Mouse (Mus musculus) liver, postnatal 0 days (tissue): ENCODE data around the gene Cd164l2. TPM values are rescaled to one million over a fixed set of nuclear protein-coding genes. Genes with fewer than 3 reads are reported as not detected.

Experiments used
- ATAC-seq: fragments of 200-750 bp; cut with Nextera tagmentation; 2 replicates; pipeline ENCODE4 v1.8.0; 2017; ENCODE audit warnings: mild to moderate bottlenecking, moderate library complexity
- DNase-seq: peaks from one replicate; pipeline ENCODE4 v3.0.0-alpha.2; 2016
- H3K27ac ChIP-seq: fragments of 300-500 bp; sonication (generic); 2 replicates; pipeline ENCODE4 v1.5.1; 2014; ENCODE audit warnings: antibody characterized with exemption, moderate library complexity, mild to moderate bottlenecking, low read depth
- H3K27me3 ChIP-seq: fragments of 300-500 bp; sonication (generic); 2 replicates; pipeline ENCODE4 v1.6.1; 2014; ENCODE audit warnings: low read length, control low read depth, mixed read lengths; ENCODE audit not compliant: insufficient read depth
- H3K36me3 ChIP-seq: fragments of 300-500 bp; sonication (generic); replicated peaks from 2 replicates; pipeline ENCODE4 v1.6.1; 2014; ENCODE audit warnings: mild to moderate bottlenecking, control low read depth, low read length, moderate library complexity, mixed read lengths; ENCODE audit not compliant: insufficient read depth
- H3K4me1 ChIP-seq: fragments of 300-500 bp; sonication (generic); 2 replicates; pipeline ENCODE4 v1.6.1; 2014; ENCODE audit warnings: antibody characterized with exemption, mild to moderate bottlenecking, control low read depth; ENCODE audit not compliant: insufficient read depth
- H3K4me2 ChIP-seq: fragments of 300-500 bp; sonication (generic); 2 replicates; pipeline ENCODE4 v1.6.1; 2014; ENCODE audit warnings: low read depth, mild to moderate bottlenecking, low read length, moderate library complexity, mixed read lengths
- H3K4me3 ChIP-seq: fragments of 300-500 bp; sonication (generic); 2 replicates; pipeline ENCODE4 v1.5.1; 2014; ENCODE audit warnings: low read depth, low read length
- H3K9ac ChIP-seq: fragments of 300-500 bp; sonication (generic); replicated peaks from 2 replicates; pipeline ENCODE4 v1.6.1; 2014; ENCODE audit warnings: mild to moderate bottlenecking, moderate library complexity
- H3K9me3 ChIP-seq: fragments of 300-500 bp; sonication (generic); 2 replicates; pipeline ENCODE4 v1.6.1; 2016; ENCODE audit warnings: mild to moderate bottlenecking, control low read depth, low read length, mixed read lengths
- CTCF ChIP-seq: sonication (generic); IDR thresholded peaks from 2 replicates; pipeline ENCODE4 v1.5.1; 2016; ENCODE audit warnings: antibody characterized with exemption, low read depth
- EP300 ChIP-seq: IDR thresholded peaks from 2 replicates; pipeline ENCODE4 v1.6.1; 2016; ENCODE audit warnings: antibody characterized with exemption, low read depth, mild to moderate bottlenecking
- WGBS: fragments of 180-500 bp; shearing (Covaris S2); extraction: QIAGEN DNeasy Blood & Tissue Kit; methylation state at CpG from one replicate; pipeline ENCODE4 v1.1.7; 2014; ENCODE audit not compliant: insufficient replicate concordance; 5-methylcytosine and 5-hydroxymethylcytosine counted together
- polyA plus RNA-seq: library from polyadenylated mRNA; unstranded; fragments of >200 nt; fragmentation: Nextera tagmentation; extraction: Ambion mirVana; gene quantifications from 2 replicates; pipeline ENCODE4 v1.2.1, GENCODE M21; 2015

Cd164l2 gene
- polyA plus RNA-seq, 1 experiment from 2014 or later: 0.39 TPM

DNA sequence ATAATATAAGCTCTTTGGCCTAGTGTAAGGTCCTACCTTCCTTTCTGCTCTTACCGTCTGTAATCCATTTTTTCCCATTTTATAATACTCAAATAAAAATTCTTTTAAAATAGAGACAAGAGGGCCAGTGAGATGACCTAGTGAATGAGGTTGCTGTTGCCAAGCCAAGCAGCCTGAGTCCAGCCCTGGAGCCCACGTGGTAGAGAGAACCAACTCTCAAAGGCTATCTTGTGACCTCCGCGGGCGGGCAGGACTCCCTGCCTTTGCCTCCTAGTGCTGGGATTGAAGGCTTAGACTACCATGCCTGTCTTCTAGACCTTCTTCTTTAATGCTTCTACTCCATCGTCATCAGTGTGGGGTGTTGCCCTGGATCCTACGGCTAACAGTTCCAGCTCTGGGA, 32.7 kb upstream of the Cd164l2 start:
- peaks cover 27% of the 10 kb centered on the region for H3K4me1 ChIP-seq
- no peak for DNase-seq
- H3K4me2 ChIP-seq: no peak overlapping the region
- no peak for TF ChIP-seq CTCF
- TF ChIP-seq EP300: no peak
- H3K36me3 ChIP-seq: peaks cover 49% of the 10 kb centered on the region
- no peak overlapping the region for H3K9ac ChIP-seq
- H3K9me3 ChIP-seq: no peaks in the 10 kb centered on the region
- 86% methylated on average over 7 of the region's 7 CpGs for WGBS
- no peak for ATAC-seq
- H3K4me3 ChIP-seq: no peak overlapping the region
- H3K27me3 ChIP-seq: no peaks in the 10 kb centered on the region
- no peak overlapping the region for H3K27ac ChIP-seq

DNA sequence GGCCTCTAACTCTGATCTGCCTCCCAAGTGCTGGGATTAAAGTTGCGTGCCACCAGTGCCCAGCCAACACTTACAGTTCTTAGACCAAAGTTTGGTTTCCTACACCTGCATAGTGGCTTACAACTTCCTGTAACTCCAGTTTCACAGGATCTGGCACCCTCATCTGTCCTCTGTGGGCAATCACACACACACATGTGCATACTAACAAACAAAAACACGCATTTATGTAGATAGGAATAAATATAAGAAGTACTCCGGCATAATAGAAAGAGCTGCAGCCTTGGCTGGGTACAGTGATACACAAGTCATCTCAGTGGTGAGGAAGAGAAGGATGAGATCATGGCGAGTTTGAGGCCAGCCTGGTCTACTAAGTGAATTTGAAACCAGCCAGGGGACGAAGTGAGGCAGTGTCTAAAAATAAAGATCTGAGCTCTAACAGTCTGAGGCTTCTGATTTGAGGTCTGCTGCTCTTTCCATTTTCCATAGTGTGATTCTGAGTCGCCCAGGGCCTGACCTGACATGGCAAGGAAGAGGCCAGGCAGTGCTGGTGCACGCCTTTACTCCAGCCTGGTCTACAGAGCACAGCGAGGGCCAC, 29.4 kb upstream of the Cd164l2 start:
- 85% methylated on average over 8 of the region's 8 CpGs for WGBS
- Histone ChIP-seq H3K27me3 (no peaks in the 10 kb centered on the region), H3K9me3 (no peaks in the 10 kb centered on the region), H3K4me1 (peaks cover 26% of the 10 kb centered on the region), H3K9ac (no peak overlapping the region), H3K36me3 (peaks cover 62% of the 10 kb centered on the region), H3K27ac (no peak overlapping the region), H3K4me3 (no peak overlapping the region), H3K4me2 (no peak overlapping the region)
- DNase-seq: no peak
- no peak for ATAC-seq
- TF ChIP-seq CTCF (peak; percentile 30), EP300 (no peak)

DNA sequence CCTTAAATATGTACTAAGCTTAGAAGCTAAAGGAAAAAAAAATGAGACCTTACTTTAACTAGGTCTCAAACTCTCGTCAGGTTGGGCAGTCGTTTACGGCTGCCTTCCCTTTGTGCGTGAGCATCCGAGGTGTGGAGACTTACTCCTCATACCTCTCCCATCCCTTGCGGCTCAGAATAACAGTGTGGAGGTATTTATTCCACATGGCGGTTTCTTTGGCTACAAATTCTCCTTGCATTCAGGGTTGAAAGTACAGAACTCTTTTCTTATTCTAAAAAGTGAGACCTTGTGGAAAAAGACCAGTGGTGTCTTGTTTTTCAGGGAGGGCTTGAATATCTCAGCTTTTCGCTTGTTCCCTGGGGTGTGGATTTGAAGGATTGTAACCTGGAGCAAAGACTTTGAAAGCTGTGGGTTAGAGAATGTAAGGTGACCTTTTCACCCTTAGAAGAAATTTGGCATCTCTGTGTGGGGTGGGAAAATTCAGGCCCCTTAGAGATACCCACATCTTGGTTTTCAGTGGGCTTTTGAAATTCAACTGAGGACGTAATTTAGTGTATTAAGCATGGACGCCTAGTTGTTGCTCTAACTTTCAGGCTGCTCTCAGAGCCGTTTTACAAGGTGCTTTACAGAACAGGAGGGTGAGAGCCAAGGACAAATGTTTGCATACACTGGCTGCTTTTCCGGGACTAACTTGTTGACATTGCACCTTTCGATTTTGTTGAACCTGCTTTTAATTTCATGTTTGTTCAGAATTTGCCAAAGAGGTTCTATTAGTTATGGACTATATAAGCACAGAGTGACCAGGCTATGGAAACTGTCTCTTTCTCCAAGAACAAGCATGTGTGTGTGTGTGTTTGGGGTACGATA, 27.7 kb upstream of the Cd164l2 start:
- WGBS: 74% methylated on average over 14 of the region's 14 CpGs
- H3K4me3 ChIP-seq: no peak overlapping the region
- H3K4me2 ChIP-seq: peak overlapping the region; percentile 27
- TF ChIP-seq CTCF (no peak), EP300 (no peak)
- H3K27ac ChIP-seq: peak overlapping the region; percentile 66
- no peaks in the 10 kb centered on the region for H3K27me3 ChIP-seq
- no peaks in the 10 kb centered on the region for H3K9me3 ChIP-seq
- ATAC-seq (0 out of 2 replicates have a peak, but pooled peaks have one; percentile 43), DNase-seq (no peak)
- H3K36me3 ChIP-seq: peaks cover 64% of the 10 kb centered on the region
- peaks cover 15% of the 10 kb centered on the region for H3K4me1 ChIP-seq
- peak overlapping the region; percentile 18; the same call in 1 of the 2 replicates for H3K9ac ChIP-seq

DNA sequence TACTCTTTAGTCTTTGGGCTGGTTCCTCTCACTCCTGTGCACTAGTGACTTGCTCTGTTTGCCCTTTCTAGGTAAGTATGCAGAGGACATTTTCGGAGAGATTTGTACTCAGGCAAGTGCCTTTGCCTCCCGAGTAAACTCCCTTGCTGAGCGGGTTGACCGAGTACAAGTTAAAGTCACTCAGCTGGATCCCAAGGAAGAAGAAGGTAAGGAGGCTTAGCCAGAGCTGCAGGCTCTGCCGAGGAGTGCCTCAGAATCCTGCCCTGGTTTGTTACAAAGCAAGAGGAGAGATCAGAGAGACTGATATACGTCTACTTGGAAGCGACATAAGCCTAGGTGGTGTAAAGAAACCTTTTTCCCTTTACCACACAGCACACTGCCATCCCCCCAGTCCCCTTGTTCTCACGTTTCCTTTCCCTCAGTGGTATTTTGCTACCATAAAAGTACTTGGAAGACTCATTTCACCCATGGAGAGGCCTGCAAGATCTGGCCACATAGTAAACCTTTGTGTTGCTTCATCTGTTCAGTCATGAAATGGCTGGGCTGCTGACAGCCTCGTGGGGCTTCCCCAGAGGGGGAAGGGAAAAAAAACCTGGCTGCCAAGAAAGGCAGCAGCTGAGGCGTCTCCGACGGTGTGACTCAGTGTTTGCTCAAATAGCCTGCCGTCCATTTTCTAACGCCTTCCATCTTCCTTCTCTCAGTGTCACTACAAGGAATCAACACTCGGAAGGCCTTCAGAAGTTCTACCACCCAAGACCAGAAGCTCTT, 26.8 kb upstream of the Cd164l2 start:
- no peaks in the 10 kb centered on the region for H3K27me3 ChIP-seq
- DNase-seq: peak; percentile 31
- H3K36me3 ChIP-seq: peaks cover 67% of the 10 kb centered on the region
- H3K4me3 ChIP-seq: no peak overlapping the region
- peak overlapping the region; percentile 18; the same call in 1 of the 2 replicates for H3K9ac ChIP-seq
- ATAC-seq: peak; percentile 65
- TF ChIP-seq CTCF (no peak), EP300 (no peak)
- peak overlapping the region; percentile 27 for H3K4me2 ChIP-seq
- peak overlapping the region; percentile 66 for H3K27ac ChIP-seq
- H3K9me3 ChIP-seq: no peaks in the 10 kb centered on the region
- WGBS: 64% methylated on average over 15 of the region's 15 CpGs
- H3K4me1 ChIP-seq: peaks cover 15% of the 10 kb centered on the region

DNA sequence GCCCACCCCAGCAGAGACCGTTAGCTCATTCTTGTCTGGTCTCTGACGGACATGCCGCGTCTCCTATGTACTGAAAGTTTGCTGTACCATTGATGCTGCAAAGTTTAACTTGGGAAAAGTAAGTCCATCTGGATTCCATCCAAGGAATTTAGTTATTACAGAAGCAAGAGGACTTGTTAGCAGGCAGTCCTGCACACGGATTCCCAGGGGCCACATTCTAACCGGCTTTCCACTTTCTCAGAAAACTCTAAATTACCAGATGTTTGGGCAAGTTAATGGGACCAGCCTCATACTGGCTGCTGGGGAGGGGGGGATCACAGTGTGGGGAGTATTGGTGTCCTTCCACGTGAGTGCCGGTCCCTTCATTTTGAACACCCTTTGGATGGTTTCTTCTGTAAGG, 26.0 kb upstream of the Cd164l2 start:
- Histone ChIP-seq H3K4me1 (peaks cover 15% of the 10 kb centered on the region), H3K4me2 (no peak overlapping the region), H3K36me3 (peaks cover 72% of the 10 kb centered on the region), H3K9ac (no peak overlapping the region), H3K27me3 (no peaks in the 10 kb centered on the region), H3K4me3 (no peak overlapping the region), H3K9me3 (no peaks in the 10 kb centered on the region), H3K27ac (0 out of 2 replicates have a peak overlapping the region, but pooled peaks have one; percentile 34)
- TF ChIP-seq EP300 (no peak), CTCF (no peak)
- 74% methylated on average over 8 of the region's 8 CpGs for WGBS
- DNase-seq (no peak), ATAC-seq (no peak)

DNA sequence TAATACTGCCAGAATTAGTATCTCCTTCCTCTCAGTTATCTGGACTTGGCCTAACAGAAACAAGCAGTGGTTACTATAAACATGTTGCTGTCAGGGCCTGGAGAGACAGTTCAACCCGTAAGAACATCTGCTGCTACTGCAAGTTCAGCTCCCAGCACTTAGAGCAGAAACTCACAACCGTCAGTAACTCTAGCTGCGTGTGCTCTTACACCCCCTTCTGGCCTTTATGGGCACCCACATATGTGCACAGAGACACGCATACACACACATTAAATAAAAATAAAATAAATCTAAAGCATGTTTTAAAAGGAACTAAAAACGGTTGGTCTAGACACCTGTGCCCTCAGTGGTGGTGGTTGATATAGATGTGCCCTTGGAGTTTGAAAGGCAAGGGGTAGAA, 25.1 kb upstream of the Cd164l2 start:
- Histone ChIP-seq H3K27ac (no peak overlapping the region), H3K9me3 (no peaks in the 10 kb centered on the region), H3K9ac (no peak overlapping the region), H3K4me3 (no peak overlapping the region), H3K4me1 (peaks cover 15% of the 10 kb centered on the region), H3K4me2 (no peak overlapping the region), H3K27me3 (no peaks in the 10 kb centered on the region), H3K36me3 (peaks cover 73% of the 10 kb centered on the region)
- 85% methylated on average over 5 of the region's 5 CpGs for WGBS
- TF ChIP-seq CTCF: peak; percentile 48
- TF ChIP-seq EP300: no peak
- ATAC-seq (no peak), DNase-seq (no peak)
